Mouse (Mus musculus): ENCODE results near the gene Map7d1. TPM values are rescaled to one million over a fixed set of nuclear protein-coding genes. Genes with fewer than 3 reads are reported as not detected.
A peak's percentile ranks its signal among the peaks of the same experiment; 100 is the strongest.

The Map7d1 gene
- polyA plus RNA-seq, 1 experiment: 30.3 TPM

GRCm38 (mm10) chr4:126259063-126259462 is 2.9 kb upstream of the Map7d1 start:
- TF ChIP-seq POLR2A (IDR thresholded peaks at IDR 0.05; ENCODE audit: low read depth, low read length) (no peak), CTCF (conservative IDR thresholded peaks at IDR 0.05; ENCODE audit: insufficient read depth, insufficient read length, low read depth, low read length) (no peak)
- Histone ChIP-seq H3K27me3 (replicated peaks; ENCODE audit: control insufficient read depth, insufficient read depth, low read length) (no peaks in the 10 kb centered on the region), H3K36me3 (ENCODE audit: control insufficient read depth, insufficient read depth, low read length) (no peaks in the 10 kb centered on the region), H3K4me3 (ENCODE audit: insufficient read depth, low read depth, low read length) (no peak overlapping the region), H3K4me1 (ENCODE audit: control insufficient read depth, insufficient read depth, low read length) (peaks cover 15% of the 10 kb centered on the region), H3K27ac (ENCODE audit: insufficient read depth, low read depth, low read length) (peak overlapping the region; percentile 85)
- WGBS: 30% methylated on average over 3 of the region's 3 CpGs
- DNase-seq: no peak

- DNase-seq: peak; percentile 60
- peak overlapping the region; percentile 91 for H3K4me3 ChIP-seq (ENCODE audit: insufficient read depth, low read depth, low read length)
- WGBS: 17% methylated on average over 26 of the region's 26 CpGs
- no peaks in the 10 kb centered on the region for H3K36me3 ChIP-seq (ENCODE audit: control insufficient read depth, insufficient read depth, low read length)
- no peaks in the 10 kb centered on the region for H3K27me3 ChIP-seq (replicated peaks; ENCODE audit: control insufficient read depth, insufficient read depth, low read length)
- peak overlapping the region; percentile 99 for H3K27ac ChIP-seq (ENCODE audit: insufficient read depth, low read depth, low read length)
- H3K4me1 ChIP-seq (ENCODE audit: control insufficient read depth, insufficient read depth, low read length): peaks cover 18% of the 10 kb centered on the region
- TF ChIP-seq POLR2A (IDR thresholded peaks at IDR 0.05; ENCODE audit: low read depth, low read length) (no peak), CTCF (conservative IDR thresholded peaks at IDR 0.05; ENCODE audit: insufficient read depth, insufficient read length, low read depth, low read length) (no peak)
Observed at GRCm38 (mm10) chr4:126256967-126257881, 1.1 kb upstream of the Map7d1 start.

- peak; percentile 50 for DNase-seq
- peak overlapping the region; percentile 99 for H3K27ac ChIP-seq (ENCODE audit: insufficient read depth, low read depth, low read length)
- H3K36me3 ChIP-seq (ENCODE audit: control insufficient read depth, insufficient read depth, low read length): no peaks in the 10 kb centered on the region
- H3K27me3 ChIP-seq (replicated peaks; ENCODE audit: control insufficient read depth, insufficient read depth, low read length): no peaks in the 10 kb centered on the region
- WGBS: 4% methylated on average over 50 of the region's 50 CpGs
- peaks cover 11% of the 10 kb centered on the region for H3K4me1 ChIP-seq (ENCODE audit: control insufficient read depth, insufficient read depth, low read length)
- peak overlapping the region; percentile 91 for H3K4me3 ChIP-seq (ENCODE audit: insufficient read depth, low read depth, low read length)
- TF ChIP-seq CTCF (conservative IDR thresholded peaks at IDR 0.05; ENCODE audit: insufficient read depth, insufficient read length, low read depth, low read length): no peak
- TF ChIP-seq POLR2A (IDR thresholded peaks at IDR 0.05; ENCODE audit: low read depth, low read length): no peak
Observed at GRCm38 (mm10) chr4:126255113-126256001, 786 bp downstream of the Map7d1 start.

GRCm38 (mm10) chr4:126254315-126255112 is 1.6 kb downstream of the Map7d1 start:
- 34% methylated on average over 9 of the region's 9 CpGs for WGBS
- H3K4me3 ChIP-seq (ENCODE audit: insufficient read depth, low read depth, low read length): peak overlapping the region; percentile 91
- H3K27ac ChIP-seq (ENCODE audit: insufficient read depth, low read depth, low read length): peak overlapping the region; percentile 27
- H3K4me1 ChIP-seq (ENCODE audit: control insufficient read depth, insufficient read depth, low read length): peaks cover 11% of the 10 kb centered on the region
- no peaks in the 10 kb centered on the region for H3K36me3 ChIP-seq (ENCODE audit: control insufficient read depth, insufficient read depth, low read length)
- no peaks in the 10 kb centered on the region for H3K27me3 ChIP-seq (replicated peaks; ENCODE audit: control insufficient read depth, insufficient read depth, low read length)
- no peak for TF ChIP-seq POLR2A (IDR thresholded peaks at IDR 0.05; ENCODE audit: low read depth, low read length)
- no peak for TF ChIP-seq CTCF (conservative IDR thresholded peaks at IDR 0.05; ENCODE audit: insufficient read depth, insufficient read length, low read depth, low read length)
- DNase-seq: peak; percentile 56

- no peaks in the 10 kb centered on the region for H3K27me3 ChIP-seq (replicated peaks; ENCODE audit: control insufficient read depth, insufficient read depth, low read length)
- TF ChIP-seq POLR2A (IDR thresholded peaks at IDR 0.05; ENCODE audit: low read depth, low read length) (no peak), CTCF (conservative IDR thresholded peaks at IDR 0.05; ENCODE audit: insufficient read depth, insufficient read length, low read depth, low read length) (no peak)
- DNase-seq: no peak
- no peak overlapping the region for H3K4me3 ChIP-seq (ENCODE audit: insufficient read depth, low read depth, low read length)
- 64% methylated on average over 14 of the region's 14 CpGs for WGBS
- H3K36me3 ChIP-seq (ENCODE audit: control insufficient read depth, insufficient read depth, low read length): no peaks in the 10 kb centered on the region
- no peak overlapping the region for H3K27ac ChIP-seq (ENCODE audit: insufficient read depth, low read depth, low read length)
- peaks cover 11% of the 10 kb centered on the region for H3K4me1 ChIP-seq (ENCODE audit: control insufficient read depth, insufficient read depth, low read length)
Observed at GRCm38 (mm10) chr4:126253637-126254272, 2.4 kb downstream of the Map7d1 start.

All from kidney, adult 2 months (tissue).